Mouse (Mus musculus) cerebellum, adult (tissue): ENCODE measurements around the gene Slc4a4.

Source experiments
- ATAC-seq: cut with Nextera tagmentation; 2 replicates; pipeline ENCODE4 v1.9.2; 2017; ENCODE audit warnings: mild to moderate bottlenecking, moderate library complexity, mixed read lengths; ENCODE audit not compliant: insufficient number of reproducible peaks, low FRiP score, low TSS enrichment

The Slc4a4 gene

DNA sequence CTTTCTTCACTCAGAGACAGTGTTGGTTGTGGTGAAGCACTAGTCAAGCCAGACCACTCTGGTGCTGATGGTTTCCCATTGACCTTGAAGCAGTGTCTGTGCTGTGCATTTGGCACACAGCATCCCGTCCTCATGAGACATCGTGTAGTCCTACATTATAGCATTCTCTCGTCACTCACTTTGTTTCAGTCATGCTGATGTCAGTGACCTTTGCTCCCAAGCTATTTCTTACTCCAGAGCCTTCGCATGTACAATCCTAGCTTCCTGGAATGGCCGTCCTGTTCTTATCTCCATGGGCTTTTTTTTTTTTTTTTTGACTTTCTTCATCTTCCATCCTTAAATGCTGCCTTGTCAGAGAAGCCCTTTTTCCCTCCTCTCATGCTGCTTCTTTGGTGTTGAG, 71.1 kb downstream of the Slc4a4 start:
- ATAC-seq, result no peak

DNA sequence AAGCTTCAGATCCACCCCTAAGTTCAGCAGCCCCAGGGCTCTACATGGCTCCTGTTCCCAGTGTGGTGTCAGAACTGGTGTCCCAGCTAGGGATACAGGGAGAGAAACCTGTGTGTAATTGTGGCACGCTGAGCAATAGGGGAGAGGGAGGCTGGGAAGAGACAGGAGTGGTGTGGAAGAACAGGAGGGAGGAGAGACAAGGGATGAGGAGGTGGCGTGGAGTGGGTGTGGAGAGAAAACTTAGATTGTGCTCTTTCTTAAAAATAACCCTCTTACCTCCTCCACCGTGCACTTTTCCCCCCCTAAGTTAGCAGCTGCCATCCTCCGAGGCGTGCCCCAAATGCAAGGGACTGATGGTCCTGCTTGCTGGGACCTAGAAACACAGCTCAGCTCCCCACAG, 72.3 kb downstream of the Slc4a4 start:
- ATAC-seq, result no peak

DNA sequence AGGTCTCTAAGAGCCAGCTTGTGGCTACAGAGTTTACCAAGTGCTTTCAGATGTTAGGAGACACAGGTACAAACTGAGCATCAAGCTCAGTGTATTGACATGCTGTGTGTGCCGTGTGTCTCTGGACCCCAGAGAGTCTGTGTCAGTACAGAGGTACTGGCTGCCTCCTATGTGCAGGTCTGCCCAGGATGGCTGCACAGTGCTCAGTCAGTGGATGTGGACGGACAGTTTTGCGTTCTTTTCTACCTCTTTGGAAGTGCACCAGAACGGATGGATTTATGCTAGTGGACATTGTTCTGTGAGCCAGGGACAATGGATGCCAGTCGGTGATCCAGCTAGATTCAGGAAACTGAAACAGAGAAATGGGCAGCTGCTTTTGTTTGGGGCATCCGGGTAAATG, 72.8 kb downstream of the Slc4a4 start:
- no peak for ATAC-seq

DNA sequence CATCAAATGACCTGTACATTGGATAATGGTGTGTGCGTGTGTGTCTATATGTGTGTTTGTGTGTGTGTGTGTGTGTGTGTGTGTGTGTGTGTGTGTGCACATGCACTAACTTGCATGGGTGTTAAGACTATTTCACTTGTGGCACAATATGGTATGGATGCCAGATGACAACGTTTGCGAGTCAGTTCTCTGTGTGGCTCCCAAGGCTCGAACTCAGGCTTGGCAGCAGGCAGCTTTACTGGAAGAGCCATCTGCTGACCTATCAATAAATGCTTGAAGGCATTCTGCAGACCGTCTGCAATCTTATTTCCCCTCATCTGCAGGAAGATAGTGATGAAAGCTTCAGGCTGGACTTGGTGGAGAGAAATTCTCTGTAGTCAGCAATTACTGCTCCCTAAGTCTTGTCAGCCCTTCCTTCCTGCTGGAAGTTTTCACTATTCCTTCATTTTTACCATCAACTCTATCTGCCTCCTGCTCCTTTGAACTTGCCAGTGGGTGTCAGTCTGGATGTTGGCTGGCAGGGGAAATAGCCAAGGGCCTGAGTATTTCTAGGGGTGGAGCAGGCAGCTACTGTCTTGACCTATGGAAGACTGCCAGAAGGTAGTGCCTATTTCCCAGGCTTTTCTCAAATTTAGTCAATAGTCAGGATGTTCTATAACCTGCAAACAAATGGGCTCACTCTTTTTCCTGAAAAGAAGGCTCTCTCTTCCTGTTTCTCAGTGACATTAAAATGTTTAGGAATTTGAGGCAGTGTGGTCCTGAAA, 73.9 kb downstream of the Slc4a4 start:
- no peak for ATAC-seq

DNA sequence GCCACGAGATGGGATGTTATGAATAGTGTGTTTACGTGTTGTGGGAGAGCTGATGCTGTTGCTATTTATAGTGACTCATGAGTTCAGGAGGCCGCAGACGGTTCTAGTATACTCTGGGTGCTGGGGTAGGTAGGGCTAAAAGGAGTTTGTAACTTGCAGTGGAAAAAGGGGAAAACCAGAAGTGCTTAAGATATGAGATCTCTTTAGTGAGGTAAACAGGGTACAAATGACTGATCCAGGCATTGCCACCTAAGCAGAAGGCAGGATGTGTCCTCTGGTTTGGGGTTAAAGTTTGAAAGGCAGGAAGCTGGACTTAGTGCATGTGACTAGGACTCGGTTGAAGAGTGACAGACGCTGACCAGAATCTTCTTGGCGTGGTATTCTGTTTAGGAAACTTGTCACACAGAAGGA, 74.7 kb downstream of the Slc4a4 start:
- ATAC-seq, result no peak

DNA sequence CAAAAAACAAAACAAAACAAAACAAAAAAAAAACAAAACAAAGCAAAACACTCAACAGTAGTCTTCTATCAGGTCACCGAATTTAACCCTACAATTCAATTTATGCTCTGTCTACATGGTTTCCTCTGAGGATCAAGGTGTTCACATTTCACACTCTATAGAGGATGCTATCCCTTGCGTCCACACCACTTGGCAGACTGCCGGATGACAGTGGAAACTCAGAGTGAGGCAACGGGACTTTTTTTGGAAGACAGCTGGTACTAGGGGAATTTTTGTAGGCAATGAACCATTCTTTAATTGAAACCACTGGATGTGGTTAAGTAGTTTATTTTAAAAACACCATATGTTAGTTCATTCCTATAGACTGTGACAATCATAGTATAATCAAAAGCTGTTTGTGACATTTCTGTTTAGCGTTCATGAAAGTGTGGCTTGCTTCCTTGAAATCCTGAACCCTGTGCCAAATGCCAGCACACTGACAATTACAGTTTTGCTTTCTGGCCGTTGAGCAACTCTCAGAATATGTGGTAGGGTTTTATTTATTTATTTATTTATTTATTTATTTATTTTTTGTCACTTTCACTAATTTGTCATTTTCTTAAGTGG, 78.2 kb downstream of the Slc4a4 start:
- ATAC-seq, result no peak

DNA sequence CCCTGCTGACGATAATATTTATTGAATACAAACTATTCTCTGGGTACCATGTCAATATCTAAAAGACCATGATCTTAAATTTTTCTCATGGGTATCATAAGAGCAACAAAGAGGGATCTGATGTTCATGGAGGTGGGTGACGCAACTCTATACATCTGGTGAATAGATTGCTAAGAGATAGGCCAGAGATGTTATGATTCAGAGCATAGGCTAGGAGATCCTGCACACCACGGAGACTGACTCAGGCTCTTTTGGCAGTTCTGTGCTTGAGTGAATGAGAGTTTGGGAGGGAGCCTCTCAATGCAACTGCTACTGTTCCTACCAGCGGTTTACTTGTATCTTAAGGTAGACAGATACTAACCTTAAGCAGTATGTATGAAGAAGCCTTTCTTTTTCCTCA, 79.9 kb downstream of the Slc4a4 start:
- no peak for ATAC-seq

DNA sequence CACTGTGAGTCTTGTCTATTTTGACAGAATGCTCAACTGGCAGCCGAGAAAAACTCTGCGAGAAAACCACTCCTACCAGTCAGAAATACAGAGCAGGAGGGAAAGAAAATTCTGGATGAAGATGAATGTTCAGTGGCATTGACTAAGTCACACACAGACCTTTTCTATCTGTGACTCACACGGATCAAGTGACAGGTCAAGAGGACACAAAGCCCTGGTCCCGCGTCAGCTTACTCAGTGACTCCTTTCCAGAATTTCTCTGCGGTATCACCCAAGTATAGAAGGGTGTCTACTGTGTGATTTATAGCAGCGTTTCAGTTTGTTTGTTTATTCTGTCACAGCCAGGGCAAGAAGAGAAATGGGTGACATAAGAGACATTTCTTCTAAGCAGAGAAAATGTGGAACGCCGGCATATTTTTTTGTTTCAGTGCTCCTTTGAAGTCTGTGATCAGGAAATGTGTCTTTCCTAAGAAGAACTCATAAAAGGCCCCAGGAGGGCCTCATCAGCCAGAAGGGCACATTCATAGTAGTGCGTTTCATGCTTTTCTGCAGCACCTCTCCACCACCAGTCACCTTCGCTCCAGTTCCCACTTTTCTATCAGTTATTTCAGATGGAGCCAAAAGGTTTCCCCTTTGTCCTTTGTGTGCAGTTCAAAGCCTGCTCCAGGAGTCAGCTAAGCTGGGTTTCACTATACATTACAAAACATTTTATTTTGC, 82.5 kb downstream of the Slc4a4 start:
- no peak for ATAC-seq

DNA sequence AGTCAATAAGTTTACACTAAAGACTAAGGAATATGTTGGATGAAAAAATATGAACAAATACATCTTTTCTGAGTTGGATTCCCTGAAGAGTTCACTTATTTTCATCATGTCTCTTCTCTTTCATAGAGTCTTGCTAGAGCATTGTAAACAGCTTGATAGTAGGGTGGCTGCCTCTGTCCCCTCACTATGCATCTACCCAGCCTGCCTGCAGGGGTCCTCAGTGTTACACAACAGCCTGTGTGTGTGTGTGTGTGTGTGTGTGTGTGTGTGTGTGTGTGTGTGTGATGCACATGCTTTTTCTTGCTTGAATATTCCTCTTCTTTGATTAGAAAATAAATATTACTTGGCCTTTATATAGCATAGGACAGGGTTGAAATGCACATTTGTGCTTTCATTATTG, 84.9 kb downstream of the Slc4a4 start:
- ATAC-seq, result no peak

DNA sequence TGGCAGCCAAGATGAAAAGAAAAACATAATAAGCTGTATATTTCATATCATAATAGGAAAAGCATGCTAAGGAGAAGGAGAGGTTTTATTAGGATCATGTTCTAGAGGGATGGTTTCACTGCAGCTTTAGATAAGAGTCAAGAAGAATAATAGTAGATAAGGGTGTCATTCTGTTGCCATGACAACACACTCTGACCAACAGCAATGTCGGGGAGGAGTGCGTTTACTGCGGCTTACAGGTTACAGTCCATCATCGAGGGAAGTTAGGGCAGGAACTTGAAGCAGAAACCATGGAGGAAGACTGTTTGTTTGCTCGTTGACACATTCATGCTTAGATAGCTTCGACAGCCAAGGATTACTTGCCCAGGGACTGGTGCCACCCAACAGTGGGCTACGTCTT, 85.7 kb downstream of the Slc4a4 start:
- ATAC-seq, result no peak

DNA sequence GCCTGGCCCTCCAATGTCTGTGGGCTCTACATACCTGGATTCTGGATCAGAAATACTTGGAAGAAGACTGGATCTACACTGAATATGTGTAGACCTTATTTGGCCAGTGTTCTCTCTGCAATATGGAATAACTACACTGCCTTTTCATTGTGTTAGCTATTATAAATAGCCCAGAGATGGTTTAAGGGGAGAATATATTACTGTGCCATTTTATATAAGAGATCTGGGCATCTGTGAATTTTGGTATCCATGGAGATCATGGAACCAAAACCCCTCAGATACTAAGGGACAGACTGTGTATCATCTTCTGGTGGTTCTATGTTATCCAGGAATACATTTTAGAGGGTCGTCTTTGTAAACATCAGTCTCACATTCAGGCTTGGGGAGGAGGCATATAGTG, 86.5 kb downstream of the Slc4a4 start:
- ATAC-seq, result no peak

DNA sequence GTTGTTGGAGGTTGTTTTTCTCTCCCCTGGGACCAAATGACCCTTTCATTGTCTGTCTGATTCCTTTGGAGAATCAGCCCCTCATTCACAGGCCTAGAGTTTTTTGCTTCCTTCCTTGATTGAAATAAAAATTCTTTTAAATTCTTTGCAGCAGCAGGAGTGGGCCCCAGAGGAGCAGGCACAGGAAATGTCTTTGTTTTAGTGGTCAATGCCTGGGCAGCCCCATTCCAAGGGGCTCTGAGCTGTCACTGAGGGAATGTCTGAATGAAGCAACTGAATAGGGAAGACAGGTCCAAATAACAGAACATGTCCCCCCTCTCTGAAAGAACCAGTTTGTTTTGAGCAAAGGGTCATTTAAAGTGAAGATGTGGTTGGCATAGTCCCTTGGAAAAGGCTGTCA, 89.1 kb downstream of the Slc4a4 start:
- no peak for ATAC-seq

DNA sequence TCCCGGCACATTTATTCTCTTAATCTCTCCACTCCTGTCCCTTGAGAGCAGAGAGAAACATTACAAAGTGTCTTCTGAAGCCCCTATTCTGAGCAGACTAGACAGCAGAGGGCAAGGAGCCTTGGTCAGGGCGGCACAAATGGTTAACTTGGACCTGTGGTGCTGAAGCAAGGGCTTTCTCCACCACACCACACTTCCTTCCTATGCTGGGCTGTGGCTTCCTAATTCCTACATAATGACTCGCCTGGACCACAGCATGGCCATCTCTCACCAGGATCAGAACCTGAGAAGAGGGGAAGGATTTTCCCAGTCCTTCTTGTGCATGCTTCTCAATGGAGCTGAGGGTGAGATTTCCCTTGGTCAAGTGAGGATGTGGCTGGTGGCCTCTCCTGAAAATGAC, 89.8 kb downstream of the Slc4a4 start:
- ATAC-seq, result no peak

DNA sequence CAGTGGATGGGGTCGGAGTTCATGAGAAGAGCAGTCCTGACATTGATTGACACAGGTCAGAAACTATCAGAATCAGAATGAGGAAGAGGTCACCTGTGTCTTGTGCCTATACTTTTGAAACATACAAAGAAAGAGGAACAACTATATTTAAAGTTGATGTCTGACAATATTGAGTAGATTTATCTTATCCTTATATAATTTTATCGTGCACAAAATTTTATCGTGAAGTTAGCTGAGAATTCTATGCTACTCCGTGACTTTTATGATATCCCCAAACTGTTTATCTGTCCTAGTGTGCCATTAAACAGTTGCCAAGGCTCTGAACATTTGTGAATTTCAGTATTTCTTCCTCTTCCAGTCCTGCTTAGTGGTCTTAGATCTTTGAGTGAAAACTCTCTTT, 94.1 kb downstream of the Slc4a4 start:
- no peak for ATAC-seq

DNA sequence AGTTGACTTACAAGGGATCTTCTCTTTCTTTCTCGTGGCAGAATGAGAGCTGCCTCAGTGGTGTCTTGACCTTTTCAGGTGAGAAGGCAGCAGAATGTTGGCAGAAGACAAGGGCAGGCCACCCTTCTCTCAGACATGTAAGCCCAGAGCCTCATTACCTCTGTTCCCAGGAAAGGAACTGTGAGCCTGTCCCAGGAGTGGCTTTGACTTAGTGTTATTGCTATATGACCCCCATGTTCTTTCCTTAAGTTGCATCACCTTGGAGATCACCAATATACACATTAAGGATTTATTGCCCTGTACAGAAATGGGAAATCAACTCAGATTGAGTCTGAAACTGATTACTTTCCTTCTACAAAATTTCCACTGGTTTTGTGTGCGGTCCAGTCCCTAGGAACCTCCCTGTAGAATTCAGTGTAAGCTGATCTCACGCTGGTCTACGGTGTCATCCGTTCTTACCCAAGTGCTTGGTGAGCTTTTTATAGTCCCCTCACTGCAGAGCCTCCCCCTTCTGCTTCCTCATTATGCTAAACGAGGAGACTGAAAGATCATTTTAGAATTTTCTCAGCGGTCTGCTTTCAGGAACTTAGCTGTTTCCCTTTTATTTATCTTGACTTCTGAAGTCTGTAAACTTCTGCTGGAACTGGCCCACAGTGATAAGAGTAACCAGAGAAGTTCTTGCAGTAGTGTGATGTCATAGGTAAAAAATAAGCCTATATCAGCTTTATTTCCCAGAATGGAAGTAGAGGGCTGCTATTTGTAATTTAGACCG, 94.8 kb downstream of the Slc4a4 start:
- no peak for ATAC-seq

DNA sequence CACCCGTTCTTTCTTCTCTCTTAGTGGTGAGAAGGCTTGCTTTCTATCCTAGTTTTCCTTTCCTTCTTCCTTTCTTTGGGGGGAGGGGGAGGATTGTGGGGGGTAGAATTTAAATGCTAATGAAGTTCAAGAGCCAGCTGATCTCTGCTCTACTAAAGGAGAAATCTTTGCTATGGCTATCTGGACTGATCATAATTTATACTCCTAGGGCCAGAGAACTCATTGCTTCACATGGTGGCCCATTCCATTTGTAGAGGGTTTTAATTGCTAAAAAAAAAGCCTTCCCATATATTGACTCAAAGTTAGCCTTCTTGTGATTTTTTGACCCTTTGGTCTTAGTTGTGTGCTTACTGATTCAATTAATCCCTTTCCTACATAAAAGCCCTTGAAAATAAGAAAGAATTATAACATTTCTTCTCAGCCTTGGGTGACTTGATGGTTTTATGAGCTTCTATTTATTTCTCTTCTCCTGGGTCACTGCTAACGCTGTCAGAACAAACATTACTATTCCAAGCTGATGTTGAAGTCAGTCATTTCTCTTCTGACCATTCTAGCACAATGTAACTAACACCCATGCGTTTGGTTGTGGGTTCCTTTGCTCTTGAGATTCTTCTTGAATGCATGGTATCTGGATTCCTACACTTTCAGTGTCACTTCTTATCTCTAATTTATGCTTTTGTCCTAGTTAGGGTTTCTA, 95.6 kb downstream of the Slc4a4 start:
- ATAC-seq, result no peak

DNA sequence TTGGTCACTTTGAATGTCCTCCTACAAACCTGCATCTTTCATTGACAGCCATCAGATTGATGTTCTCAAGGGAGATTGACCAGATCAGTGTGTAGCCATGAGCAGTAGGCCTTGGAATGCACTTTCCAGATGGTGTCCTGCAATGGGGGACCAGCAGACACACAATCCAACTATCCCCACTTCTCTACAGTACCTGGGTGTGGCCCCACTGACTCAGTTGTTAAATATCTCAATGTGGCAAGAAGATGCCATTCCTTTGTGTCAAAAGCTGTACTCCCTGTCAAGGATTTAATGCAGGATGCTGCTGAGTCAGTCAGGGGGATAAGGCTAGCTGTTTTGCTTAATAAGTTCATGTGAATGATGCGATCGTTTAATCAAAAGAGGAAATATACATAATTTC, 96.6 kb downstream of the Slc4a4 start:
- ATAC-seq, result no peak

DNA sequence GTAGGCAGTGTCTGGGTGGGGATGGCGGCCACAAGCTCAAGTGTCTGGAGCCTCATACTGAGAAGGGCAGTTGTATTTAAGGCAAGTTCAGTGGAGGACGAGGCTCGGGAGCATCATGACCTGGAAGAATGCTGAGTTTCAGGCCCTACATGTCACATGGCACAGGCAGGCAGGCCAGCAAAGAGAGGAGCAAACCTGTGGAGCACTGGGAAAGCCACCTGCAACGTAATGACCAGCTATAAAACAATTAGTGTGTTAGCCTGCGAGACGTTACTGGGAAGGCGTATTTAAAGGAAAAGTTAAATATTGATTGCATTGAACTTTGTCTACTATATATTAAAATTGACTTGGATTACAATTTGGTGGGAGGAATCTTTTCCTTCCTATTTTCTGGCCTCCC, 97.0 kb downstream of the Slc4a4 start:
- no peak for ATAC-seq

DNA sequence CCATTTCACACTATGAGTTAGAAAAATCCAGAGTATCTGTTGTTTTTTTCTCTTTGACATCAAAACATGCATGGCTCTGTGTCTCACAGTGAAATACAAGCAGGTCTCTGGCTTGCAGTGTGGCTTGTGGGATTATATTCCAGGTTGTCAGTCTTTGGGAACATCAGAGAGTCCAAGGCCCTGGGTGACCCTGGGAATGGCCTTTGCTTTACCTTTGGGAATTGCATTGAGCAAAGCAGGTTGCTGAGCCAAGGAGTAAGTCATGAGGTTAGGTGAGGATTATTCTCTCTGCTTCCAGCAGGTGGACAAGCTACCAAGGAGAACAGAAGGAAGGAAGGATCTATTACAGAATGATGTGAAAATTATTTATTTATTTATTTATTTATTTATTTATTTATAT, 102.4 kb downstream of the Slc4a4 start:
- ATAC-seq, result no peak

DNA sequence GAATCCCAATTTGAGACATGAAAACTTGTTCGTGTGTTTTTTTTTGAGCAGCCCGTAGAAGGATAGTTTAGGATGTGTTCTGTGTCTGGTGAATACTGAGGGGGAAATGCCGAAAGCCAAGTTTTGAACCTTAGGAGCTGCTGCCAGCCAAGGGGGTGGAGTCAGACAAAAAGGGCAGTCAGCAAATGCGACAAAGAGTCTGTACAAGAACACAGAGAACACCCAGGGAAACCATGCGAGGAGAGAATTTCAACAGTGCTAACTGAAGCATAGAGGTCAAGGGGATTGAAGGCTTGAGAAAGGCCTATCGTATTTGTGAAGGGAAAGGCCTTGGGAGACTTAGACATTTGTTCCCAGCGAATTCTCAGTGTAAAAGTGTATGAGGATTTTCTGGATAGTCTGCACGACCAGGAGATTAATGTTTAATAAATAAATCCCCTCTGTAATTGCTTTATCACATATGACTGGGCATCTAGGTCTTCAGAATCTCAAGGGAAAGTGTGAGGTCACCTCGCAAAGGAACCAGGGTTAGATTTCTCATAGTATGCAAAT, 103.7 kb downstream of the Slc4a4 start:
- peak; percentile 26; the same call in 1 of the 2 replicates for ATAC-seq
